Mouse (Mus musculus): ENCODE measurements around the gene Ccdc8.

DNA sequence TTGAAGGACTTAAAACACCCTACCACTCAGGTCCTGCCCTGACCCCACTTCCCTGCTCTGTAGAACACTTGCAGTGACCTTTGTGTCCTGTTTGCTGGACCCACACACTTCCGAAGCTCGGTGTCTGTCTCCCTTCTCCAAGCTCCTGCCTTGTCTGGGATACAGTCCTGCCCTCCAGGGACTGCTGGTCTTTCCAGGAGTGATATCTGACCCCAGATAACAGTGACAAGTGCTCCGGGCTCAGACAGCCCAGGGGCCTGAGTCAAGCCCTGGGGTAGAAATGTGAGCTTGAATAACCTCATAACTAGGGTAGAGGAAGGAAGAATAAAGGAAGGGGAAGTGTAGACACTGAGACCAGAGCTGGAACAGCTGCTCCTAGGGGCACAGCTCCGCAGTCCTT, 31.2 kb downstream of the Ccdc8 start:
- no peak for TF ChIP-seq USF1 (IDR thresholded peaks at IDR 0.05; ENCODE audit: low read depth)
- no peak for TF ChIP-seq CTCF (IDR thresholded peaks at IDR 0.05; ENCODE audit: control insufficient read depth, insufficient read depth, insufficient read length)
